Mouse (Mus musculus): ENCODE measurements around the gene Cacna2d2.
A peak's percentile ranks its signal among the peaks of the same experiment; 100 is the strongest.
"Not testable (repeated sequence)": the region's sequence is repeated elsewhere in the genome, so short reads cannot be mapped to it uniquely, and the experiment has no call there.

The Cacna2d2 gene

GRCm38 (mm10) chr9:107572327-107572662 lies 172.9 kb downstream of the Cacna2d2 start:
- DNase-seq (ENCODE audit: inconsistent age in 2 of 2, low spot score in 1 of 2), result no peak

- DNase-seq (ENCODE audit: inconsistent age in 2 of 2, low spot score in 1 of 2), result not testable (repeated sequence)
These were observed 174.4 kb downstream of the Cacna2d2 start for GRCm38 (mm10) chr9:107573774-107574173.

DNA sequence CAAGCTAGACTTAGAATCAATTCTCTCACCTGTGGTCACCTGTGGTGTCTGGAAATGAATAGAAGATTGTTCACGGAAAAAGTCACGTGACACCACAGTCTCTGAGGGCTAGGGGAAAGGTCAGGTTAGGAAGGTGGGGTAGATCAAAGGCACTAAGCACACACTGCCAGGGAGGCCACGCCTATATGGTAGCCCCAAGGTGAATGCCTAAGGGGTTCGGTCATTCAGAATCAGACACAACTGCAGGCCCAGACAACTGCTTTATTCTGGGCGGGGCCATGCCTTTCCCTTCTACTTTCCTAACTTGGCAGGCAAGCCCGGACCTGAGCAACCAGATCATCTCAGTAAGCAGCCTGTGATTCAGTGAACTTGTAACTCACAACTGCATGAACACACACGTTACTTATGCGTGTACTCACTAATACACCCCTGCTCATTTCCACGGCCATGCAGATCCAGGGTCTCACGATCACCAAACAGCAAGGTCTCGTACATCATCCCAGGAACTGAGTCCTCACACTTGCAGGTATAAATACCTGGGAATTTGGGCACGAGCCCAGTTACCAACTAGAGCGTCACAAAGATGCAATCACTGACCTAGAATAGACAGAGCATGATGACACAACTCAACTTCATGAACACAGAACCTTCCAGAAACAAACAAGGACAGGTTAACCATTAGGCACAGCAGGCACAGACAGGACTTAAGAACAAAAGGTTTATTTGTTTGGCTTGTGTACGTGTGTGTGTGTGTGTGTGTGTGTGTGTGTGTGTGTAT lies 176.4 kb downstream of the Cacna2d2 start:
- no peak for DNase-seq (ENCODE audit: inconsistent age in 2 of 2, low spot score in 1 of 2)

- DNase-seq (ENCODE audit: inconsistent age in 2 of 2, low spot score in 1 of 2), result peak; percentile 83 to 95
These were observed 177.1 kb downstream of the Cacna2d2 start, which contains the start of gene Hyal1 for GRCm38 (mm10) chr9:107576357-107577107. Gene Hyal1 (plus strand): TSS chr9:107576927.

DNA sequence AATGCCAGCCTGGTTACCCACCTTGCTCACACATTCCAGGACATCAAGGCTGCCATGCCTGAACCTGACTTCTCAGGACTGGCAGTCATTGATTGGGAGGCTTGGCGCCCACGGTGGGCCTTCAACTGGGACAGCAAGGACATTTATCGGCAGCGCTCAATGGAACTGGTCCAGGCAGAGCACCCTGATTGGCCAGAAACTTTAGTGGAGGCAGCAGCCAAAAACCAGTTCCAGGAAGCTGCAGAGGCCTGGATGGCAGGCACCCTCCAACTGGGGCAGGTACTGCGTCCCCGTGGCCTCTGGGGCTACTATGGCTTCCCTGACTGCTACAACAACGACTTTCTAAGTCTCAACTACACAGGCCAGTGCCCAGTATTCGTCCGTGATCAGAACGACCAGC lies 178.5 kb downstream of the Cacna2d2 start:
- DNase-seq (ENCODE audit: inconsistent age in 2 of 2, low spot score in 1 of 2), result peak in 1 of 2 experiments; percentile 62

GRCm38 (mm10) chr9:107578587-107578986 lies 179.2 kb downstream of the Cacna2d2 start, which contains the start of gene Naa80:
Gene Naa80 (plus strand): TSS chr9:107578887.
- DNase-seq (ENCODE audit: inconsistent age in 2 of 2, low spot score in 1 of 2), result no peak

All from adrenal gland, adult (tissue).